Mouse (Mus musculus) heart, adult 2 months (tissue): ENCODE measurements around the gene Umod. TPM values are rescaled to one million over a fixed set of nuclear protein-coding genes. Genes with fewer than 3 reads are reported as not detected.

Experiments used
- DNase-seq, 2 experiments: peaks; one replicate each; pipeline ENCODE4 v3.0.0; 2021
- H3K27ac ChIP-seq: fragments of 200-600 bp; 2 replicates; pipeline ENCODE4 v1.8.1; 2022
- H3K27me3 ChIP-seq: fragments of 200-500 bp; 2 replicates; pipeline ENCODE4 v1.6.1; 2012; ENCODE audit warnings: mild to moderate bottlenecking, low read length, inconsistent platforms, mixed read lengths; ENCODE audit not compliant: control insufficient read depth, insufficient read depth
- H3K36me3 ChIP-seq: fragments of 200-500 bp; 2 replicates; pipeline ENCODE4 v1.6.1; 2012; ENCODE audit warnings: low read length, inconsistent platforms; ENCODE audit not compliant: control insufficient read depth, insufficient read depth
- H3K4me1 ChIP-seq: fragments of 200-500 bp; 2 replicates; pipeline ENCODE4 v1.6.1; 2011; ENCODE audit warnings: low read length; ENCODE audit not compliant: control insufficient read depth, insufficient read depth
- H3K4me3 ChIP-seq: fragments of 200-600 bp; 2 replicates; pipeline ENCODE4 v1.8.1; 2022
- H3K79me2 ChIP-seq: fragments of 200-500 bp; replicated peaks from 2 replicates; pipeline ENCODE4 v1.6.1; 2012; ENCODE audit warnings: mild to moderate bottlenecking, inconsistent platforms, low read length, moderate library complexity, mixed read lengths; ENCODE audit not compliant: control insufficient read depth, insufficient read depth
- H3K9ac ChIP-seq: fragments of 200-500 bp; 2 replicates; pipeline ENCODE4 v1.6.1; 2012; ENCODE audit warnings: low read depth, mild to moderate bottlenecking, control low read depth, inconsistent platforms, low read length, mixed read lengths
- CTCF ChIP-seq: fragments of 200-600 bp; IDR thresholded peaks from 2 replicates; pipeline ENCODE4 v1.8.1; 2022; ENCODE audit warnings: antibody characterized with exemption, mild to moderate bottlenecking, moderate library complexity
- EP300 ChIP-seq: fragments of 200-500 bp; IDR thresholded peaks from 2 replicates; pipeline ENCODE4 v1.6.1; 2011; ENCODE audit warnings: low read depth, low read length, control low read depth; ENCODE audit not compliant: insufficient read depth
- POLR2A ChIP-seq: fragments of 200-500 bp; IDR thresholded peaks from 2 replicates; pipeline ENCODE4 v1.6.1; 2011; ENCODE audit warnings: mild to moderate bottlenecking, low read depth, low read length, control low read depth; ENCODE audit not compliant: insufficient read depth
- WGBS: fragments of 180-500 bp; shearing (Covaris S2); methylation state at CpG from one replicate; pipeline ENCODE4 v1.1.7; 2018; 5-methylcytosine and 5-hydroxymethylcytosine counted together
- intact Hi-C: fragments of 180-260 bp; cut with DNase I; formaldehyde crosslinking; loops from one replicate; pipeline ENCODE4 v1.15.1; 2025
- long read RNA-seq: library from polyadenylated mRNA; stranded (forward); transcript quantifications from one replicate; pipeline ENCODE4 v2.0.0, GENCODE M21; 2021
- polyA plus RNA-seq: library from polyadenylated mRNA; depleted of rRNA; stranded (reverse); fragments of >200 nt; gene quantifications from 2 replicates; pipeline ENCODE4 v1.2.3, GENCODE M21; 2012; rRNA removed
- total RNA-seq, 2 experiments: library from RNA; stranded (reverse); gene quantifications; 2 replicates each; pipeline ENCODE4 v1.2.3; 2021

Gene Umod
- total RNA-seq (not detected), polyA plus RNA-seq (0.12 TPM in 1 of 2 replicates, not detected in the other)
- long read RNA-seq: 0 reads

- no peaks in the 10 kb centered on the region for H3K4me1 ChIP-seq
- H3K27me3 ChIP-seq: no peaks in the 10 kb centered on the region
- H3K27ac ChIP-seq: no peak within 1 kb of the TSS
- no peaks in the 10 kb centered on the region for H3K36me3 ChIP-seq
- H3K79me2 ChIP-seq: no peaks in the 10 kb centered on the region
- TF ChIP-seq POLR2A (no peak), CTCF (no peak), EP300 (no peak)
- no peak within 1 kb of the TSS for H3K9ac ChIP-seq
- DNase-seq: no peak
- intact Hi-C loops: no loop called here
- H3K4me3 ChIP-seq: no peak within 1 kb of the TSS
Measured at GRCm38 (mm10) chr7:119479256-119479655, at the start of gene Umod. TSS of gene Umod (minus strand) at chr7:119479282.

- WGBS: 58% methylated on average over 7 of the region's 7 CpGs
- Histone ChIP-seq H3K27me3 (no peaks in the 10 kb centered on the region), H3K4me3 (no peak overlapping the region), H3K4me1 (no peaks in the 10 kb centered on the region), H3K79me2 (no peaks in the 10 kb centered on the region), H3K9ac (no peak overlapping the region), H3K27ac (no peak overlapping the region), H3K36me3 (no peaks in the 10 kb centered on the region)
- TF ChIP-seq CTCF: no peak
- no peak for TF ChIP-seq POLR2A
- no peak for TF ChIP-seq EP300
- intact Hi-C loops: no loop called here
- no peak for DNase-seq
Measured at GRCm38 (mm10) chr7:119528617-119529016, 49.5 kb upstream of the Umod start.

- H3K36me3 ChIP-seq: no peaks in the 10 kb centered on the region
- no peak for TF ChIP-seq CTCF
- no peak for TF ChIP-seq EP300
- no peak for TF ChIP-seq POLR2A
- no peak overlapping the region for H3K4me3 ChIP-seq
- DNase-seq: no peak
- H3K27me3 ChIP-seq: no peaks in the 10 kb centered on the region
- H3K27ac ChIP-seq: no peak overlapping the region
- no peaks in the 10 kb centered on the region for H3K4me1 ChIP-seq
- 61% methylated on average over 2 of the region's 2 CpGs for WGBS
- intact Hi-C loops: no loop called here
- no peak overlapping the region for H3K9ac ChIP-seq
- H3K79me2 ChIP-seq: no peaks in the 10 kb centered on the region
Measured at GRCm38 (mm10) chr7:119527548-119527947, 48.5 kb upstream of the Umod start.

DNA sequence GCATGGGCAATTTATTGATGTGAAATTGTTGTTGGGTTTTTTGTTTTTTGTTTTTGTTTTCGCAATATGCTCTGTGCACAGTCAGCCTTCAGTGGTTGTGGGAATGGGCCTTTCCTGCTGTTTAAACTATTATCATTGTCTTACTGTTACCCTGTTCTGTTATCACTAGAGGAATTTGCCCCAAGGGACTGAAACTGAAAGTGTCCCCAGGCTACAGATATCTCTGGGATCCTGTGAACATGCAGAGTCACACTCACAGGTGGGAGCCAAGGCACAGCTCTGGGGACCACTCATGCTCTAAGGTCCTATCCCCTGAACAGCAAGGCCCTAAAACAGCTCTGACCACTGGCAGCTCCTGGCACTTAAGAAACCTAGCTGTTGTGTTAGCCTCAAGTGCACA lies 48.1 kb upstream of the Umod start:
- Histone ChIP-seq H3K27me3 (no peaks in the 10 kb centered on the region), H3K36me3 (no peaks in the 10 kb centered on the region), H3K4me3 (no peak overlapping the region), H3K4me1 (no peaks in the 10 kb centered on the region), H3K79me2 (no peaks in the 10 kb centered on the region), H3K9ac (no peak overlapping the region), H3K27ac (no peak overlapping the region)
- TF ChIP-seq POLR2A (no peak), EP300 (no peak), CTCF (no peak)
- DNase-seq: no peak
- WGBS: 77% methylated on average over 1 of the region's 1 CpGs
- intact Hi-C loops: no loop called here

DNA sequence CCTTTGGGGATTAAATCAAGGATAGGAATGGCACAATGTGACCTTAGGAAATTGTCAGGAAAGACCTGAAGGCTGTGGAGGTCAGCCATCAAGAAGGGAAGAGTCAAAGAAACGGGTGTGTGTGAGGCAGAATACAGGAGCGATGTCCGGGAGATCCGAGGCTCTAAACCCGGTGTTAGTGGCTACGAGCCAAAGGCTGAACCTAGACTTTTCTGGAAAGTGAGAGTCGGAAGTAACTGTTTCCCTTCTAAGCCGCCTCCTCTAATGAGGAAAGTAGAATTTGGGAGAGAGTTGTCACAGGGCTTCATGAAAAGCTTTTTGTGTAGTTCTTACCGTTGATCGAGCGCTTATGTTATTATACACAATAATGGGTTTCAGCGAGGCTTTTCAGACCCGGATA lies 47.4 kb upstream of the Umod start:
- H3K79me2 ChIP-seq: no peaks in the 10 kb centered on the region
- no peaks in the 10 kb centered on the region for H3K27me3 ChIP-seq
- no peaks in the 10 kb centered on the region for H3K4me1 ChIP-seq
- peak overlapping the region; percentile 20; the same call in 1 of the 2 replicates for H3K4me3 ChIP-seq
- no peak for TF ChIP-seq CTCF
- TF ChIP-seq EP300: no peak
- no peak for TF ChIP-seq POLR2A
- WGBS: 60% methylated on average over 13 of the region's 13 CpGs
- intact Hi-C loops: no loop called here
- DNase-seq: no peak
- H3K9ac ChIP-seq: no peak overlapping the region
- H3K36me3 ChIP-seq: no peaks in the 10 kb centered on the region
- H3K27ac ChIP-seq: peak overlapping the region; percentile 51

DNA sequence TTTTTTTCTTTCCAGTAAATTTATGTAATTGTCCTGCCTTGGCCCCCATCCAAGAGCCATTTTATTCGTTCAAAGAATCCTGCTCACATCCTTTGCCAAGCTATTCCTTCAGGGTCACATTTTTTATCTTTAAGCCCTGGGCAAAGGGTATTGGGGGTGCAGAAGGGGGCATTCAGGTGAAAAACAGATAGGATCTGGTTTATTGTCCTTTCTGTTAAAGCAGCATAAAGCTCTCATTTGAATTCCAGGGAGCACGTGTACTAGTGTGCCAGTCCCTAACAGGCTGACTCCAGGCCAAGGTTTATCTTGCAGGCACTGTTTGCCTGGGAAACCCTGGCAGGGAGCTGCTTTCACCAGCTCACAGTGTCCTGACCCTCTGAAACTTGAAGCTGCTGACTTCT lies 46.8 kb upstream of the Umod start:
- H3K27ac ChIP-seq: peak overlapping the region; percentile 51
- H3K79me2 ChIP-seq: no peaks in the 10 kb centered on the region
- no peak overlapping the region for H3K9ac ChIP-seq
- intact Hi-C loops: no loop called here
- peak; percentile 49 to 70 for DNase-seq
- 9% methylated on average over 2 of the region's 2 CpGs for WGBS
- H3K4me3 ChIP-seq: no peak overlapping the region
- H3K27me3 ChIP-seq: no peaks in the 10 kb centered on the region
- H3K36me3 ChIP-seq: no peaks in the 10 kb centered on the region
- H3K4me1 ChIP-seq: no peaks in the 10 kb centered on the region
- TF ChIP-seq EP300 (0 out of 2 replicates have a peak, but pooled peaks have one; percentile 29), CTCF (no peak)
